Comparison of ENCODE assay signal across 11 mouse cellular contexts in genomic region chr4:55928670-55929069, GRCm38 (mm10).
A peak's percentile ranks its signal among the peaks of the same experiment; 100 is the strongest.
DNase-seq lines count a peak whose midpoint lies in the region; ATAC-seq lines count a peak whose summit lies in the region.
"Had no signal": no experiment of that assay in that cellular context is flagged by ENCODE, and none has a peak within 500 bp of the region (broad histone marks: within the 10 kb centered on the region; RNA-seq: fewer than 3 reads in every experiment).

No protein-coding gene starts in this region.

- intact Hi-C loops in left cerebral cortex, postnatal 36 days (cut with DNase I) = no loop called here

- no peaks in the 10 kb centered on the region for H3K36me3 ChIP-seq in kidney, embryonic 16.5 days (ENCODE audit: insufficient read depth, low read length)
- no peaks in the 10 kb centered on the region for H3K36me3 ChIP-seq in forebrain, embryonic 14.5 days (ENCODE audit: control insufficient read depth, insufficient read depth, low read length)
- H3K36me3 ChIP-seq: liver, embryonic 13.5 days had no signal

- 0 out of 2 replicates have a peak overlapping the region, but pooled peaks have one; percentile 9 for H3K4me2 ChIP-seq in kidney, embryonic 16.5 days (replicated peaks; ENCODE audit: low read depth, low read length)
- peak overlapping the region; percentile 45 for H3K4me2 ChIP-seq in forebrain, embryonic 14.5 days (ENCODE audit: low read length)
- H3K4me2 ChIP-seq: liver, embryonic 13.5 days had no signal

- no peak overlapping the region for H3K4me3 ChIP-seq in kidney, embryonic 16.5 days (ENCODE audit: low read length)
- peak overlapping the region; percentile 11; the same call in 1 of the 2 replicates for H3K4me3 ChIP-seq in forebrain, embryonic 14.5 days (ENCODE audit: low read depth, low read length)
- H3K4me3 ChIP-seq: liver, embryonic 13.5 days had no signal

- 71% methylated on average over 11 of the region's 11 CpGs for WGBS in kidney, embryonic 16.5 days
- 14% methylated on average over 11 of the region's 11 CpGs for WGBS in forebrain, embryonic 14.5 days

- DNase-seq in kidney, adult 8-10 months = no peak
- peak; percentile 66 for DNase-seq in forebrain, embryonic 14.5 days (ENCODE audit: low spot score)
- DNase-seq in left cerebral cortex, postnatal 36 days (ENCODE audit: low spot score in 2 of 2) = peak; percentile 17 to 19
- peak; percentile 23 for DNase-seq in right cerebral cortex, postnatal 14 days
- DNase-seq in kidney, postnatal 10 days = no peak
- no peak for DNase-seq in ovary, postnatal 14 days (ENCODE audit: low spot score)
- DNase-seq in heart, postnatal 4 days = no peak
- DNase-seq: liver, embryonic 13.5 days; thymus, postnatal 25 days had no signal

- no peak for ATAC-seq in kidney, embryonic 16.5 days (ENCODE audit: low FRiP score, low TSS enrichment)
- ATAC-seq in forebrain, embryonic 14.5 days = peak; percentile 47
- ATAC-seq: activated CD4-positive, CD25-positive, alpha-beta regulatory T cell, adult 4 months had no signal

- H3K9ac ChIP-seq in kidney, embryonic 16.5 days (replicated peaks; ENCODE audit: low read length) = no peak overlapping the region
- H3K9ac ChIP-seq in forebrain, embryonic 14.5 days (ENCODE audit: low read length) = peak overlapping the region; percentile 25; the same call in 1 of the 2 replicates
- H3K9ac ChIP-seq: liver, embryonic 13.5 days had no signal

- H3K4me1 ChIP-seq in kidney, embryonic 16.5 days (ENCODE audit: insufficient read depth, low read length) = no peaks in the 10 kb centered on the region; the same call in 1 of the 2 replicates
- peaks cover 17% of the 10 kb centered on the region for H3K4me1 ChIP-seq in forebrain, embryonic 14.5 days (ENCODE audit: control insufficient read depth, insufficient read depth, low read length)
- H3K4me1 ChIP-seq: liver, embryonic 13.5 days had no signal

- H3K27me3 ChIP-seq in kidney, embryonic 16.5 days (ENCODE audit: insufficient read depth, low read length) = no peaks in the 10 kb centered on the region
- H3K27me3 ChIP-seq in forebrain, embryonic 14.5 days (replicated peaks; ENCODE audit: control insufficient read depth, insufficient read depth, low read length) = no peaks in the 10 kb centered on the region
- H3K27me3 ChIP-seq: liver, embryonic 13.5 days had no signal

- no peaks in the 10 kb centered on the region for H3K9me3 ChIP-seq in kidney, embryonic 16.5 days (ENCODE audit: low read length)
- H3K9me3 ChIP-seq in forebrain, embryonic 14.5 days (replicated peaks; ENCODE audit: control insufficient read depth, low read length) = no peaks in the 10 kb centered on the region
- H3K9me3 ChIP-seq: liver, embryonic 13.5 days had no signal

- H3K27ac ChIP-seq in kidney, embryonic 16.5 days (ENCODE audit: low read length) = no peak overlapping the region
- H3K27ac ChIP-seq in forebrain, embryonic 14.5 days (ENCODE audit: low read depth, low read length) = peak overlapping the region; percentile 62
- H3K27ac ChIP-seq: liver, embryonic 13.5 days had no signal

Comparison
In these comparisons a context has a peak if more than half of its experiments do, and no peak if none do; other contexts are left out.
1. DNase-seq: peak in forebrain, embryonic 14.5 days (single experiment), left cerebral cortex, postnatal 36 days (2 of 2) and right cerebral cortex, postnatal 14 days (single experiment); none in kidney, adult 8-10 months (0 of 2), kidney, postnatal 10 days (single experiment), ovary, postnatal 14 days (single experiment) and heart, postnatal 4 days (single experiment).